Mouse (Mus musculus) forebrain, postnatal 0 days (tissue): ENCODE data around the gene Ceacam15. TPM values are rescaled to one million over a fixed set of nuclear protein-coding genes. Genes with fewer than 3 reads are reported as not detected.
"Not testable (repeated sequence)": the region's sequence is repeated elsewhere in the genome, so short reads cannot be mapped to it uniquely, and the experiment has no call there.

Experiments used
- ATAC-seq: fragments of 200-750 bp; cut with Nextera tagmentation; 2 replicates; pipeline ENCODE4 v1.8.0; 2017; ENCODE audit warnings: mild to moderate bottlenecking, moderate library complexity
- DNase-seq: peaks from one replicate; pipeline ENCODE4 v3.0.0-alpha.2; 2015
- H3K27ac ChIP-seq: fragments of 300-500 bp; sonication (generic); 2 replicates; pipeline ENCODE4 v1.5.1; 2014; ENCODE audit warnings: low read depth, mild to moderate bottlenecking, antibody characterized with exemption, low read length, moderate library complexity, mixed read lengths
- H3K27me3 ChIP-seq: fragments of 300-500 bp; sonication (generic); 2 replicates; pipeline ENCODE4 v1.6.1; 2014; ENCODE audit warnings: mild to moderate bottlenecking, low read length, mixed read lengths; ENCODE audit not compliant: insufficient read depth
- H3K36me3 ChIP-seq: fragments of 300-500 bp; sonication (generic); 2 replicates; pipeline ENCODE4 v1.6.1; 2014; ENCODE audit warnings: mild to moderate bottlenecking, moderate library complexity; ENCODE audit not compliant: insufficient read depth
- H3K4me1 ChIP-seq: fragments of 300-500 bp; sonication (generic); 2 replicates; pipeline ENCODE4 v1.6.1; 2014; ENCODE audit warnings: antibody characterized with exemption; ENCODE audit not compliant: insufficient read depth
- H3K4me2 ChIP-seq: fragments of 300-500 bp; sonication (generic); 2 replicates; pipeline ENCODE4 v1.6.1; 2014; ENCODE audit warnings: low read depth, mild to moderate bottlenecking, moderate library complexity
- H3K4me3 ChIP-seq: fragments of 300-500 bp; sonication (generic); 2 replicates; pipeline ENCODE4 v1.5.1; 2014; ENCODE audit warnings: low read depth, low read length, mixed read lengths
- H3K9ac ChIP-seq: fragments of 300-500 bp; sonication (generic); 2 replicates; pipeline ENCODE4 v1.6.1; 2014; ENCODE audit warnings: mild to moderate bottlenecking
- H3K9me3 ChIP-seq: fragments of 300-500 bp; sonication (generic); 2 replicates; pipeline ENCODE4 v1.6.1; 2016; ENCODE audit warnings: low read length
- CTCF ChIP-seq: sonication (generic); IDR thresholded peaks from 2 replicates; pipeline ENCODE4 v1.5.1; 2016; ENCODE audit warnings: antibody characterized with exemption, control low read depth, low read depth
- WGBS: fragments of 180-500 bp; shearing (Covaris S2); extraction: QIAGEN DNeasy Blood & Tissue Kit; methylation state at CpG from one replicate; pipeline ENCODE4 v1.1.7; 2014; 5-methylcytosine and 5-hydroxymethylcytosine counted together
- polyA plus RNA-seq: library from polyadenylated mRNA; unstranded; fragments of >200 nt; fragmentation: Nextera tagmentation; extraction: Ambion mirVana; gene quantifications from 2 replicates; pipeline ENCODE4 v1.2.1, GENCODE M21; 2015
- total RNA-seq: library from RNA; depleted of rRNA; stranded (reverse); fragments of >200 nt; gene quantifications from 2 replicates; pipeline ENCODE4 v1.2.3, GENCODE M21; 2014

Ceacam15 gene
- total and polyA plus RNA-seq, 2 experiments from 2014 or later, result not detected

- ATAC-seq (no peak), DNase-seq (no peak)
- Histone ChIP-seq H3K4me1 (no peaks in the 10 kb centered on the region), H3K4me3 (no peak overlapping the region), H3K9ac (no peak overlapping the region), H3K27ac (no peak overlapping the region), H3K36me3 (no peaks in the 10 kb centered on the region), H3K27me3 (no peaks in the 10 kb centered on the region), H3K9me3 (no peaks in the 10 kb centered on the region), H3K4me2 (no peak overlapping the region)
- TF ChIP-seq CTCF, result no peak
- 59% methylated on average over 12 of the region's 12 CpGs for WGBS
Observed at GRCm38 (mm10) chr7:16644260-16644659, 31.2 kb downstream of the Ceacam15 start.

GRCm38 (mm10) chr7:16643106-16643505, 32.4 kb downstream of the Ceacam15 start:
- H3K27ac ChIP-seq, H3K9me3 ChIP-seq, H3K9ac ChIP-seq, DNase-seq, H3K4me2 ChIP-seq, H3K4me1 ChIP-seq, H3K27me3 ChIP-seq, H3K36me3 ChIP-seq, ATAC-seq, H3K4me3 ChIP-seq: not testable (repeated sequence)
- WGBS, result 76% methylated on average over 3 of the region's 4 CpGs

- H3K4me3 ChIP-seq, result no peak overlapping the region
- no peak overlapping the region for H3K4me2 ChIP-seq
- H3K9me3 ChIP-seq, result no peaks in the 10 kb centered on the region
- H3K36me3 ChIP-seq, result no peaks in the 10 kb centered on the region
- WGBS, result 38% methylated on average over 3 of the region's 3 CpGs
- no peak overlapping the region for H3K27ac ChIP-seq
- DNase-seq, result peak; percentile 50
- ATAC-seq, result no peak
- H3K27me3 ChIP-seq, result no peaks in the 10 kb centered on the region
- TF ChIP-seq CTCF, result no peak
- H3K4me1 ChIP-seq, result no peaks in the 10 kb centered on the region
- H3K9ac ChIP-seq, result no peak overlapping the region
Observed at GRCm38 (mm10) chr7:16639028-16639427, 36.5 kb downstream of the Ceacam15 start.

GRCm38 (mm10) chr7:16635116-16635515, 40.4 kb downstream of the Ceacam15 start:
- WGBS, result 54% methylated on average over 3 of the region's 3 CpGs

GRCm38 (mm10) chr7:16633913-16634312, 41.6 kb downstream of the Ceacam15 start:
- H3K36me3 ChIP-seq, H3K4me1 ChIP-seq, H3K9ac ChIP-seq, H3K4me2 ChIP-seq, H3K9me3 ChIP-seq, ATAC-seq, H3K27me3 ChIP-seq, DNase-seq, H3K27ac ChIP-seq, H3K4me3 ChIP-seq: not testable (repeated sequence)
- WGBS, result 11% methylated on average over 10 of the region's 10 CpGs

More at GRCm38 (mm10) chr7:16635116-16635515, 40.4 kb downstream of the Ceacam15 start:
- no peak for DNase-seq
- no peak for ATAC-seq
- TF ChIP-seq CTCF, result no peak
- no peaks in the 10 kb centered on the region for H3K36me3 ChIP-seq
- no peak overlapping the region for H3K4me2 ChIP-seq
- no peak overlapping the region for H3K9ac ChIP-seq
- no peaks in the 10 kb centered on the region for H3K4me1 ChIP-seq
- no peaks in the 10 kb centered on the region for H3K27me3 ChIP-seq
- H3K9me3 ChIP-seq, result no peaks in the 10 kb centered on the region
- no peak overlapping the region for H3K4me3 ChIP-seq
- H3K27ac ChIP-seq, result no peak overlapping the region

GRCm38 (mm10) chr7:16631932-16632331, 43.6 kb downstream of the Ceacam15 start:
- no peaks in the 10 kb centered on the region; the same call in 1 of the 2 replicates for H3K27me3 ChIP-seq
- no peak overlapping the region for H3K4me3 ChIP-seq
- no peaks in the 10 kb centered on the region for H3K4me1 ChIP-seq
- DNase-seq, result no peak
- H3K9me3 ChIP-seq, result no peaks in the 10 kb centered on the region
- no peak overlapping the region for H3K4me2 ChIP-seq
- no peaks in the 10 kb centered on the region for H3K36me3 ChIP-seq
- 72% methylated on average over 4 of the region's 4 CpGs for WGBS
- H3K27ac ChIP-seq, result no peak overlapping the region
- H3K9ac ChIP-seq, result no peak overlapping the region
- ATAC-seq, result no peak
- TF ChIP-seq CTCF, result 0 out of 2 replicates have a peak, but pooled peaks have one; percentile 11

- Histone ChIP-seq H3K4me3 (no peak overlapping the region), H3K27ac (no peak overlapping the region), H3K4me1 (no peaks in the 10 kb centered on the region), H3K36me3 (no peaks in the 10 kb centered on the region), H3K4me2 (no peak overlapping the region), H3K27me3 (no peaks in the 10 kb centered on the region; the same call in 1 of the 2 replicates), H3K9me3 (no peaks in the 10 kb centered on the region), H3K9ac (no peak overlapping the region)
- 76% methylated on average over 4 of the region's 4 CpGs for WGBS
- ATAC-seq (no peak), DNase-seq (no peak)
- TF ChIP-seq CTCF, result no peak
Observed at GRCm38 (mm10) chr7:16631025-16631424, 44.5 kb downstream of the Ceacam15 start.
